Mouse (Mus musculus) stomach, postnatal 0 days (tissue): ENCODE results near the gene Bloc1s4. TPM values are rescaled to one million over a fixed set of nuclear protein-coding genes. Genes with fewer than 3 reads are reported as not detected.
A peak's percentile ranks its signal among the peaks of the same experiment; 100 is the strongest.

Source experiments
- ATAC-seq: fragments of 200-750 bp; cut with Nextera tagmentation; 2 replicates; pipeline ENCODE4 v1.8.0; 2017; ENCODE audit not compliant: low FRiP score, low TSS enrichment
- DNase-seq: peaks from one replicate; pipeline ENCODE4 v3.0.0-alpha.2; 2016; ENCODE audit warnings: low spot score
- H3K27ac ChIP-seq: fragments of 300-500 bp; sonication (generic); replicated peaks from 2 replicates; pipeline ENCODE4 v1.5.1; 2014; ENCODE audit warnings: mild to moderate bottlenecking, control low read depth
- H3K27me3 ChIP-seq: fragments of 300-500 bp; sonication (generic); 2 replicates; pipeline ENCODE4 v1.6.1; 2014; ENCODE audit warnings: low read length; ENCODE audit not compliant: control insufficient read depth, insufficient read depth
- H3K36me3 ChIP-seq: fragments of 300-500 bp; sonication (generic); 2 replicates; pipeline ENCODE4 v1.6.1; 2014; ENCODE audit warnings: low read length, mixed read lengths; ENCODE audit not compliant: control insufficient read depth, insufficient read depth
- H3K4me1 ChIP-seq: fragments of 300-500 bp; sonication (generic); replicated peaks from 2 replicates; pipeline ENCODE4 v1.6.1; 2014; ENCODE audit warnings: antibody characterized with exemption; ENCODE audit not compliant: control insufficient read depth, insufficient read depth
- H3K4me2 ChIP-seq: fragments of 300-500 bp; sonication (generic); replicated peaks from 2 replicates; pipeline ENCODE4 v1.6.1; 2014; ENCODE audit warnings: low read depth, mild to moderate bottlenecking, control low read depth, moderate library complexity
- H3K4me3 ChIP-seq: fragments of 300-500 bp; sonication (generic); 2 replicates; pipeline ENCODE4 v1.5.1; 2014; ENCODE audit warnings: low read depth, low read length, control low read depth
- H3K9ac ChIP-seq: fragments of 300-500 bp; sonication (generic); 2 replicates; pipeline ENCODE4 v1.6.1; 2014; ENCODE audit warnings: mild to moderate bottlenecking, low read length, control low read depth, mixed read lengths
- H3K9me3 ChIP-seq: fragments of 300-500 bp; sonication (generic); 2 replicates; pipeline ENCODE4 v1.6.1; 2016; ENCODE audit warnings: low read length; ENCODE audit not compliant: control insufficient read depth
- CTCF ChIP-seq: IDR thresholded peaks from 2 replicates; pipeline ENCODE4 v1.5.1; 2016; ENCODE audit warnings: antibody characterized with exemption, low read depth, mild to moderate bottlenecking, moderate library complexity
- EP300 ChIP-seq: optimal IDR thresholded peaks from 2 replicates; pipeline ENCODE3; 2016; ENCODE audit warnings: antibody characterized with exemption
- WGBS: fragments of 180-500 bp; shearing (Covaris S2); extraction: QIAGEN DNeasy Blood & Tissue Kit; methylation state at CpG from one replicate; pipeline ENCODE4 v1.1.7; 2014; 5-methylcytosine and 5-hydroxymethylcytosine counted together
- polyA plus RNA-seq: library from polyadenylated mRNA; unstranded; fragments of >200 nt; fragmentation: Nextera tagmentation; extraction: Ambion mirVana; gene quantifications from 2 replicates; pipeline ENCODE4 v1.2.1, GENCODE M21; 2015

Gene Bloc1s4
- polyA plus RNA-seq, 1 experiment from 2014 or later, result 21.4 TPM

- no peak overlapping the region for H3K4me2 ChIP-seq
- H3K36me3 ChIP-seq, result no peaks in the 10 kb centered on the region
- ATAC-seq (no peak), DNase-seq (no peak)
- H3K9ac ChIP-seq, result no peak overlapping the region
- no peaks in the 10 kb centered on the region for H3K9me3 ChIP-seq
- no peaks in the 10 kb centered on the region for H3K27me3 ChIP-seq
- TF ChIP-seq EP300 (no peak), CTCF (no peak)
- H3K4me3 ChIP-seq, result no peak overlapping the region
- H3K4me1 ChIP-seq, result no peaks in the 10 kb centered on the region
- WGBS, result 89% methylated on average over 2 of the region's 2 CpGs
- peak overlapping the region; percentile 36; the same call in 1 of the 2 replicates for H3K27ac ChIP-seq
These were observed 18.5 kb downstream of the Bloc1s4 start for GRCm38 (mm10) chr5:36729923-36730322.

- ATAC-seq (no peak), DNase-seq (no peak)
- Histone ChIP-seq H3K9me3 (no peaks in the 10 kb centered on the region), H3K4me3 (no peak overlapping the region), H3K27ac (0 out of 2 replicates have a peak overlapping the region, but pooled peaks have one; percentile 30), H3K4me2 (no peak overlapping the region), H3K4me1 (no peaks in the 10 kb centered on the region), H3K27me3 (no peaks in the 10 kb centered on the region), H3K36me3 (no peaks in the 10 kb centered on the region), H3K9ac (no peak overlapping the region)
- no peak for TF ChIP-seq EP300
- TF ChIP-seq CTCF, result no peak
- 84% methylated on average over 4 of the region's 4 CpGs for WGBS
These were observed 19.4 kb downstream of the Bloc1s4 start for GRCm38 (mm10) chr5:36729086-36729473.

- Histone ChIP-seq H3K4me1 (no peaks in the 10 kb centered on the region), H3K9me3 (no peaks in the 10 kb centered on the region), H3K36me3 (no peaks in the 10 kb centered on the region), H3K4me2 (no peak overlapping the region), H3K4me3 (no peak overlapping the region), H3K9ac (no peak overlapping the region), H3K27me3 (no peaks in the 10 kb centered on the region), H3K27ac (0 out of 2 replicates have a peak overlapping the region, but pooled peaks have one; percentile 30)
- ATAC-seq (no peak), DNase-seq (no peak)
- no peak for TF ChIP-seq CTCF
- no peak for TF ChIP-seq EP300
- WGBS, result 69% methylated on average over 8 of the region's 8 CpGs
These were observed 19.9 kb downstream of the Bloc1s4 start for GRCm38 (mm10) chr5:36728403-36729085.

GRCm38 (mm10) chr5:36727776-36728175 is 20.7 kb downstream of the Bloc1s4 start:
- Histone ChIP-seq H3K27me3 (no peaks in the 10 kb centered on the region), H3K4me3 (no peak overlapping the region), H3K36me3 (no peaks in the 10 kb centered on the region), H3K9ac (no peak overlapping the region), H3K4me1 (no peaks in the 10 kb centered on the region), H3K4me2 (no peak overlapping the region), H3K27ac (no peak overlapping the region), H3K9me3 (no peaks in the 10 kb centered on the region)
- ATAC-seq (no peak), DNase-seq (no peak)
- TF ChIP-seq CTCF (no peak), EP300 (no peak)
- 81% methylated on average over 7 of the region's 7 CpGs for WGBS

- no peak for ATAC-seq
- Histone ChIP-seq H3K4me3 (no peak overlapping the region), H3K4me1 (no peaks in the 10 kb centered on the region), H3K36me3 (no peaks in the 10 kb centered on the region), H3K4me2 (no peak overlapping the region), H3K9ac (no peak overlapping the region), H3K27ac (0 out of 2 replicates have a peak overlapping the region, but pooled peaks have one; percentile 13), H3K27me3 (no peaks in the 10 kb centered on the region), H3K9me3 (no peaks in the 10 kb centered on the region)
- TF ChIP-seq EP300, result no peak
- no peak for TF ChIP-seq CTCF
- no peak for DNase-seq
- 54% methylated on average over 2 of the region's 2 CpGs for WGBS
These were observed 21.3 kb downstream of the Bloc1s4 start for GRCm38 (mm10) chr5:36727136-36727535.

GRCm38 (mm10) chr5:36726387-36726801 is 22.1 kb downstream of the Bloc1s4 start:
- Histone ChIP-seq H3K4me2 (peak overlapping the region; percentile 25; the same call in 1 of the 2 replicates), H3K9me3 (no peaks in the 10 kb centered on the region), H3K4me1 (no peaks in the 10 kb centered on the region), H3K27me3 (no peaks in the 10 kb centered on the region), H3K36me3 (no peaks in the 10 kb centered on the region), H3K27ac (peak overlapping the region; percentile 70), H3K4me3 (peak overlapping the region; percentile 2; the same call in 1 of the 2 replicates), H3K9ac (no peak overlapping the region)
- WGBS, result 48% methylated on average over 9 of the region's 9 CpGs
- DNase-seq (peak; percentile 74), ATAC-seq (peak; percentile 74)
- TF ChIP-seq CTCF (no peak), EP300 (no peak)
